Mouse (Mus musculus) spleen, postnatal 36 days (tissue): ENCODE measurements around the gene Cyb5b.

Source experiments
- DNase-seq, 2 experiments: peaks; one replicate each; pipeline ENCODE4 v3.0.0; 2022; ENCODE audit warnings: low spot score in 2 of 2, mixed read lengths in 1 of 2

The Cyb5b gene

GRCm38 (mm10) chr8:107227011-107227626, 76.7 kb downstream of the Cyb5b start:
- no peak for DNase-seq

GRCm38 (mm10) chr8:107233251-107233650, 82.8 kb downstream of the Cyb5b start:
- DNase-seq = no peak

- DNase-seq = no peak
Measured at GRCm38 (mm10) chr8:107233718-107234117, 83.3 kb downstream of the Cyb5b start.
